Mouse (Mus musculus) bone marrow, adult 2 months (tissue): Measurements from ENCODE around the gene Hoxa4.

Source experiments
- CTCF ChIP-seq: fragments of 200-500 bp; IDR thresholded peaks from 2 replicates; pipeline ENCODE4 v1.5.1; 2011; ENCODE audit warnings: low read length, control low read depth; ENCODE audit not compliant: control insufficient read depth, insufficient read depth
- POLR2A ChIP-seq: fragments of 200-500 bp; IDR thresholded peaks from 2 replicates; pipeline ENCODE4 v1.6.1; 2011; ENCODE audit warnings: low read depth, mild to moderate bottlenecking, control low read depth, low read length, borderline replicate concordance; ENCODE audit not compliant: control insufficient read depth

GRCm38 (mm10) chr6:52219234-52219942, 27.8 kb upstream of the Hoxa4 start:
- TF ChIP-seq CTCF: no peak
- no peak for TF ChIP-seq POLR2A
